Mouse (Mus musculus) kidney, embryonic 16.5 days (tissue): ENCODE data around the gene Sh3d21. TPM values are rescaled to one million over a fixed set of nuclear protein-coding genes. Genes with fewer than 3 reads are reported as not detected.

Source experiments
- ATAC-seq: fragments of 200-750 bp; cut with Nextera tagmentation; 2 replicates; pipeline ENCODE4 v1.8.0; 2017; ENCODE audit warnings: moderate TSS enrichment; ENCODE audit not compliant: low FRiP score, low TSS enrichment
- H3K27ac ChIP-seq: fragments of 300-500 bp; sonication (generic); 2 replicates; pipeline ENCODE4 v1.5.1; 2014; ENCODE audit warnings: low read length
- H3K27me3 ChIP-seq: fragments of 300-500 bp; sonication (generic); 2 replicates; pipeline ENCODE4 v1.6.1; 2014; ENCODE audit warnings: low read length, control low read depth, mixed read lengths; ENCODE audit not compliant: insufficient read depth
- H3K36me3 ChIP-seq: fragments of 300-500 bp; sonication (generic); 2 replicates; pipeline ENCODE4 v1.6.1; 2014; ENCODE audit warnings: low read length, control low read depth, mixed read lengths; ENCODE audit not compliant: insufficient read depth
- H3K4me1 ChIP-seq: fragments of 300-500 bp; sonication (generic); 2 replicates; pipeline ENCODE4 v1.6.1; 2014; ENCODE audit warnings: low read length, control low read depth, mixed read lengths; ENCODE audit not compliant: insufficient read depth
- H3K4me2 ChIP-seq: fragments of 300-500 bp; sonication (generic); replicated peaks from 2 replicates; pipeline ENCODE4 v1.6.1; 2014; ENCODE audit warnings: low read depth, low read length
- H3K4me3 ChIP-seq: fragments of 300-500 bp; sonication (generic); 2 replicates; pipeline ENCODE4 v1.5.1; 2014; ENCODE audit warnings: mild to moderate bottlenecking, low read length
- H3K9ac ChIP-seq: fragments of 300-500 bp; sonication (generic); replicated peaks from 2 replicates; pipeline ENCODE4 v1.6.1; 2014; ENCODE audit warnings: low read length
- H3K9me3 ChIP-seq: fragments of 300-500 bp; sonication (generic); 2 replicates; pipeline ENCODE4 v1.6.1; 2016; ENCODE audit warnings: low read length, control low read depth
- WGBS: fragments of 180-500 bp; shearing (Covaris S2); extraction: QIAGEN DNeasy Blood & Tissue Kit; methylation state at CpG from one replicate; pipeline ENCODE4 v1.1.7; 2014; 5-methylcytosine and 5-hydroxymethylcytosine counted together
- polyA plus RNA-seq: library from polyadenylated mRNA; unstranded; fragments of >200 nt; fragmentation: Nextera tagmentation; extraction: Ambion mirVana; gene quantifications from 2 replicates; pipeline ENCODE4 v1.2.1, GENCODE M21; 2015

Sh3d21 gene
- polyA plus RNA-seq, 1 experiment from 2014 or later, result 9.1 TPM

GRCm38 (mm10) chr4:126149041-126149676 lies 14.1 kb downstream of the Sh3d21 start:
- H3K9ac ChIP-seq, result peak overlapping the region; percentile 89
- H3K9me3 ChIP-seq, result no peaks in the 10 kb centered on the region
- WGBS, result 7% methylated on average over 42 of the region's 42 CpGs
- H3K4me1 ChIP-seq, result peaks cover 56% of the 10 kb centered on the region
- H3K4me2 ChIP-seq, result peak overlapping the region; percentile 76
- H3K27me3 ChIP-seq, result no peaks in the 10 kb centered on the region
- H3K36me3 ChIP-seq, result peaks cover 7% of the 10 kb centered on the region; the same call in 1 of the 2 replicates
- peak; percentile 1; the same call in 1 of the 2 replicates for ATAC-seq
- peak overlapping the region; percentile 95 for H3K27ac ChIP-seq
- H3K4me3 ChIP-seq, result peak overlapping the region; percentile 75

GRCm38 (mm10) chr4:126148161-126148961 lies 14.9 kb downstream of the Sh3d21 start:
- Histone ChIP-seq H3K27ac (peak overlapping the region; percentile 95), H3K27me3 (no peaks in the 10 kb centered on the region), H3K4me1 (peaks cover 56% of the 10 kb centered on the region), H3K9me3 (no peaks in the 10 kb centered on the region), H3K9ac (peak overlapping the region; percentile 89), H3K4me3 (peak overlapping the region; percentile 75), H3K4me2 (peak overlapping the region; percentile 76), H3K36me3 (peaks cover 7% of the 10 kb centered on the region; the same call in 1 of the 2 replicates)
- under 1% methylated on average over 44 of the region's 67 CpGs for WGBS
- ATAC-seq, result peak; percentile 66

GRCm38 (mm10) chr4:126147533-126148160 lies 15.6 kb downstream of the Sh3d21 start, which contains the start of gene Eva1b:
Gene Eva1b, plus strand, starts transcription at chr4:126147744.
- Histone ChIP-seq H3K9me3 (no peaks in the 10 kb centered on the region), H3K4me3 (peak within 1 kb of the TSS; percentile 75), H3K9ac (peak within 1 kb of the TSS; percentile 89), H3K4me1 (peaks cover 56% of the 10 kb centered on the region), H3K27me3 (no peaks in the 10 kb centered on the region), H3K4me2 (peak within 1 kb of the TSS; percentile 76), H3K36me3 (peaks cover 7% of the 10 kb centered on the region; the same call in 1 of the 2 replicates), H3K27ac (peak within 1 kb of the TSS; percentile 95)
- peak; percentile 92 for ATAC-seq
- WGBS, result 5% methylated on average over 24 of the region's 24 CpGs

GRCm38 (mm10) chr4:126146974-126147532 lies 16.2 kb downstream of the Sh3d21 start:
- peak overlapping the region; percentile 89; the same call in 1 of the 2 replicates for H3K9ac ChIP-seq
- ATAC-seq, result no peak
- 20% methylated on average over 9 of the region's 9 CpGs for WGBS
- H3K4me1 ChIP-seq, result peaks cover 56% of the 10 kb centered on the region
- peak overlapping the region; percentile 95 for H3K27ac ChIP-seq
- H3K27me3 ChIP-seq, result no peaks in the 10 kb centered on the region
- H3K4me2 ChIP-seq, result peak overlapping the region; percentile 76
- no peaks in the 10 kb centered on the region for H3K9me3 ChIP-seq
- H3K4me3 ChIP-seq, result peak overlapping the region; percentile 75; the same call in 1 of the 2 replicates
- peaks cover 3% of the 10 kb centered on the region; the same call in 1 of the 2 replicates for H3K36me3 ChIP-seq

- Histone ChIP-seq H3K4me3 (no peak overlapping the region), H3K36me3 (no peaks in the 10 kb centered on the region), H3K9me3 (no peaks in the 10 kb centered on the region), H3K9ac (no peak overlapping the region), H3K27me3 (no peaks in the 10 kb centered on the region), H3K4me2 (no peak overlapping the region), H3K27ac (no peak overlapping the region), H3K4me1 (peaks cover 52% of the 10 kb centered on the region)
- ATAC-seq, result no peak
- 29% methylated on average over 4 of the region's 4 CpGs for WGBS
These were observed 17.9 kb downstream of the Sh3d21 start for GRCm38 (mm10) chr4:126145396-126145795.

GRCm38 (mm10) chr4:126141021-126141420 lies 22.3 kb downstream of the Sh3d21 start:
- Histone ChIP-seq H3K36me3 (peaks cover 36% of the 10 kb centered on the region), H3K9me3 (no peaks in the 10 kb centered on the region), H3K27ac (peak overlapping the region; percentile 73), H3K27me3 (no peaks in the 10 kb centered on the region), H3K9ac (peak overlapping the region; percentile 29; the same call in 1 of the 2 replicates), H3K4me1 (peaks cover 23% of the 10 kb centered on the region), H3K4me2 (no peak overlapping the region), H3K4me3 (no peak overlapping the region)
- 59% methylated on average over 5 of the region's 5 CpGs for WGBS
- no peak for ATAC-seq

- Histone ChIP-seq H3K36me3 (peaks cover 46% of the 10 kb centered on the region), H3K27ac (no peak overlapping the region), H3K27me3 (no peaks in the 10 kb centered on the region), H3K4me3 (no peak overlapping the region), H3K9ac (no peak overlapping the region), H3K4me2 (no peak overlapping the region), H3K4me1 (peaks cover 17% of the 10 kb centered on the region), H3K9me3 (no peaks in the 10 kb centered on the region)
- no peak for ATAC-seq
- 86% methylated on average over 4 of the region's 4 CpGs for WGBS
These were observed 25.5 kb downstream of the Sh3d21 start for GRCm38 (mm10) chr4:126137773-126138172.

GRCm38 (mm10) chr4:126134639-126135038 lies 28.7 kb downstream of the Sh3d21 start:
- H3K36me3 ChIP-seq, result peaks cover 45% of the 10 kb centered on the region

GRCm38 (mm10) chr4:126134236-126134635 lies 29.1 kb downstream of the Sh3d21 start:
- H3K9me3 ChIP-seq, result no peaks in the 10 kb centered on the region
- H3K4me3 ChIP-seq, result no peak overlapping the region
- ATAC-seq, result no peak
- H3K4me1 ChIP-seq, result peaks cover 41% of the 10 kb centered on the region
- no peak overlapping the region for H3K27ac ChIP-seq
- peaks cover 45% of the 10 kb centered on the region for H3K36me3 ChIP-seq
- 92% methylated on average over 4 of the region's 4 CpGs for WGBS
- no peaks in the 10 kb centered on the region for H3K27me3 ChIP-seq
- no peak overlapping the region for H3K4me2 ChIP-seq
- no peak overlapping the region for H3K9ac ChIP-seq

More at GRCm38 (mm10) chr4:126134639-126135038, 28.7 kb downstream of the Sh3d21 start:
- H3K27me3 ChIP-seq, result no peaks in the 10 kb centered on the region
- WGBS, result 90% methylated on average over 4 of the region's 4 CpGs
- H3K4me2 ChIP-seq, result no peak overlapping the region
- no peak overlapping the region for H3K9ac ChIP-seq
- H3K27ac ChIP-seq, result no peak overlapping the region
- H3K4me3 ChIP-seq, result no peak overlapping the region
- H3K9me3 ChIP-seq, result no peaks in the 10 kb centered on the region
- ATAC-seq, result no peak
- peaks cover 37% of the 10 kb centered on the region for H3K4me1 ChIP-seq
